Mouse (Mus musculus): ENCODE data around the gene Plekha7.

DNA sequence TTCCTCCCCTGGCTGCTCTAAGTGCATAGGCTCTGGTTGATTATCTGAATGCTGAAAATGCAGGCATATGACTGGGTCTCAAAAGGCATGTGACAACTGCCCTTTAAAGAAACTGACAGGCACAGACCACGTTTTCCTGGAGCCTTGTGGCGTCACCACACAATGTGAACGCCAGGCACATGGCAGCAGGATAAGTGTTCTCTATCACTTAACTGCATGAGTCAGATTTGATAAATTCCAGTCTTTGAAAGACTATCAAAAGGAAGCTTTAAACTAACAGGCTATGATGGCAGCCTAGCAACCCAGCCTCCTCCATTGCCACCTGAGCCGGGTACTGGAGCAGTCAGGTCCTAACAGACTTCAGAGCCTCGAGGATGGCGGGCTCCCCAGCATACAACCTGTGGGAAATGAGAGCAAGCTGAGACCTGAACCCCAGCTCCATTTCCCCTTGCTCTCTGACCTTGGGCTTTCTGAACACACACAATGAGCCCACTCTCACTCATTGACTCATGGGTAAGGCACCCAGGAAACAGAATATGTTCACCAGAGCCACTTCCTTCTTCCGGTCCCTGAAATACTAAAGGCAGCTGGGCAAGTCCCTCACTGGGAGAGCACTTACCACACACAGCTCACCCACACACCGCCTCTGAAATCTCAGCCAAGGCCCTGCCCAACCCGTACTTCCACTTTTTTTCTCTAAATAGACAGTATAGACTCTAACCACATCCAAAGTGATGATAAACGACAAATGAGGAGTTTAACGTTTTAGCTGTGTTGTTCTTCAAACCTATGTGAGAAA, 77.2 kb downstream of the Plekha7 start:
- TF ChIP-seq CTCF (IDR thresholded peaks at IDR 0.05; ENCODE audit: extremely low read depth, insufficient read depth, insufficient read length, insufficient replicate concordance) (no peak), POLR2A (IDR thresholded peaks at IDR 0.05; ENCODE audit: low read depth, low read length) (no peak)
